In the genomic region with DNA sequence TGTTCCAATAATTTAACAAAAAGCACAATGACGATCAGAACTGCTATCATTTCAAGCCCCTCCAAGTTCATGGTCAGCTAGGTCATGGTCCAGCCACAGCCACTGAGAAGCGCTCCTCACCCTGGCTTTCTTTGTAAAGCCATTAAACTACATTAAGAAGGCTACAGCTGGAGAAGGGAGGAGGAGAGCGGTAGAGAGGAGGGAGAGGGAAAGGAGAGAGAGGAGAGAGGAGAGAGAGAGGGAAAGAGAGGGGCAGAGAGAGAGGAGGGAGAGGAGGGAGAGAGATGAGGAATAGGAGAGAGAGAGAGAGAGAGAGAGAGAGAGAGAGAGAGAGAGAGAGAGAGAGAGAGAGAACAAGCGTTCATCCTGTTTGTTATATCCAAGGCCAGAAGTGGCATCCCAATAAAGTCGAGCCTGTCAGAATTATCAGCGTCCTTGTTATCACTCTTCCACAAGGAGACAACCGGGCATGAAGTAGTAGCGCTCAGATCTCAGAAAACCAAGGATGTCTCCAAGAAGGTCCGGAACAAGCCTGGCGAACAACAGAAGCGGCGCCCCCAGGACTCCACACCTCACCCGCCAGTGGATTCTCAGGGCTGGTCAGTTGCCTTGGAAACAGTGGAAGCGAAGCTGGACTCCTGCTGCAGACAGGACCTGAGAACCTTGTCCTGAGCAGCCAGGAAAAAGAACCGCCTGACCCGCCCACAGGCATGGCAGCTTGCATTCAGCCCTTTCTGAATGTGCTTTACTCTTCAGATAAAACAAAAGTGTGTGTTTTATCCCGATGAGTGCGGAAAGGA, we compare ENCODE assay signal across 8 mouse cellular contexts.
DNase-seq lines count a peak whose midpoint lies in the region; ATAC-seq and TF ChIP-seq lines count a peak whose summit lies in the region.

No protein-coding gene starts in this region.

- peak; percentile 4 for DNase-seq in kidney, postnatal 10 days
- DNase-seq in kidney, postnatal 25 days: no peak
- peak; percentile 52 for DNase-seq in cerebellum, adult 9-10 months
- no peak for DNase-seq in limb, embryonic 14.5 days (ENCODE audit: low spot score)
- DNase-seq in thymus, postnatal 25 days: no peak
- DNase-seq in thymus, postnatal 14 days: no peak

- no peak for TF ChIP-seq POLR2A in limb, embryonic 14.5 days (IDR thresholded peaks at IDR 0.05; ENCODE audit: borderline replicate concordance, extremely low read depth, insufficient read depth, insufficient read length)

- H3K9me3 ChIP-seq in limb, embryonic 14.5 days (ENCODE audit: control insufficient read depth, low read length): no peaks in the 10 kb centered on the region
- H3K9me3 ChIP-seq in neural tube, embryonic 12.5 days: no peaks in the 10 kb centered on the region

- no peak overlapping the region for H3K27ac ChIP-seq in limb, embryonic 14.5 days (replicated peaks; ENCODE audit: low read depth, low read length)
- no peak overlapping the region for H3K27ac ChIP-seq in neural tube, embryonic 12.5 days

- no peaks in the 10 kb centered on the region for H3K27me3 ChIP-seq in limb, embryonic 14.5 days (ENCODE audit: control insufficient read depth, insufficient read depth, low read length)
- H3K27me3 ChIP-seq in neural tube, embryonic 12.5 days (replicated peaks): no peaks in the 10 kb centered on the region

- H3K36me3 ChIP-seq in limb, embryonic 14.5 days (ENCODE audit: control insufficient read depth, insufficient read depth, low read length): no peaks in the 10 kb centered on the region
- no peaks in the 10 kb centered on the region for H3K36me3 ChIP-seq in neural tube, embryonic 12.5 days

- peak overlapping the region; percentile 26 for H3K4me3 ChIP-seq in limb, embryonic 14.5 days (replicated peaks; ENCODE audit: low read length)
- peak overlapping the region; percentile 31 for H3K4me3 ChIP-seq in neural tube, embryonic 12.5 days

- peak overlapping the region; percentile 32; the same call in 1 of the 2 replicates for H3K9ac ChIP-seq in limb, embryonic 14.5 days (ENCODE audit: low read depth, low read length, severe bottlenecking)
- H3K9ac ChIP-seq in neural tube, embryonic 12.5 days: peak overlapping the region; percentile 19

- WGBS in limb, embryonic 14.5 days: 13% methylated on average over 18 of the region's 18 CpGs
- WGBS in neural tube, embryonic 12.5 days: 7% methylated on average over 18 of the region's 18 CpGs

- H3K4me1 ChIP-seq in limb, embryonic 14.5 days (ENCODE audit: control insufficient read depth, insufficient read depth, low read length): no peaks in the 10 kb centered on the region
- no peaks in the 10 kb centered on the region for H3K4me1 ChIP-seq in neural tube, embryonic 12.5 days

- peak; percentile 76 for ATAC-seq in frontal cortex, adult (ENCODE audit: low TSS enrichment)
- no peak for ATAC-seq in limb, embryonic 14.5 days (ENCODE audit: low FRiP score, low read depth)
- ATAC-seq in neural tube, embryonic 12.5 days (ENCODE audit: low FRiP score, low read depth): peak; percentile 89

- peak overlapping the region; percentile 41 for H3K4me2 ChIP-seq in limb, embryonic 14.5 days (replicated peaks; ENCODE audit: low read depth, low read length, severe bottlenecking)
- H3K4me2 ChIP-seq in neural tube, embryonic 12.5 days (replicated peaks): peak overlapping the region; percentile 61

Comparison
In these comparisons a context has a peak if more than half of its experiments do, and no peak if none do; other contexts are left out.
1. DNase-seq: peak in kidney, postnatal 10 days (single experiment) and cerebellum, adult 9-10 months (single experiment); none in kidney, postnatal 25 days (0 of 2), limb, embryonic 14.5 days (single experiment), thymus, postnatal 25 days (single experiment) and thymus, postnatal 14 days (single experiment).